Mouse (Mus musculus) cortical plate, adult 2 months (tissue): ENCODE measurements around the gene Glb1. TPM values are rescaled to one million over a fixed set of nuclear protein-coding genes. Genes with fewer than 3 reads are reported as not detected.

Source experiments
- H3K27ac ChIP-seq: fragments of 200-500 bp; 2 replicates; pipeline ENCODE4 v1.5.1; 2012; ENCODE audit warnings: low read length, control low read depth, inconsistent platforms; ENCODE audit not compliant: insufficient read depth
- H3K4me1 ChIP-seq: fragments of 200-500 bp; 2 replicates; pipeline ENCODE4 v1.6.1; 2011; ENCODE audit warnings: low read length; ENCODE audit not compliant: control insufficient read depth, insufficient read depth
- H3K4me3 ChIP-seq: fragments of 200-500 bp; 2 replicates; pipeline ENCODE4 v1.5.1; 2011; ENCODE audit warnings: mild to moderate bottlenecking, low read length, control low read depth; ENCODE audit not compliant: insufficient read depth
- CTCF ChIP-seq: fragments of 200-500 bp; IDR thresholded peaks from 2 replicates; pipeline ENCODE4 v1.5.1; 2011; ENCODE audit warnings: mild to moderate bottlenecking, control low read depth, low read length; ENCODE audit not compliant: insufficient read depth; ENCODE audit errors: extremely low read depth
- POLR2A ChIP-seq: fragments of 200-500 bp; IDR thresholded peaks from 2 replicates; pipeline ENCODE4 v1.6.1; 2011; ENCODE audit warnings: mild to moderate bottlenecking, low read length, control low read depth; ENCODE audit not compliant: insufficient read depth; ENCODE audit errors: extremely low read depth
- polyA plus RNA-seq: library from polyadenylated mRNA; depleted of rRNA; stranded (reverse); fragments of >200 nt; gene quantifications from 2 replicates; pipeline ENCODE4 v1.2.3, GENCODE M21; 2012

Gene Glb1
- polyA plus RNA-seq, 1 experiment: 27.0 TPM

- TF ChIP-seq CTCF (no peak), POLR2A (no peak)
- Histone ChIP-seq H3K4me1 (no peaks in the 10 kb centered on the region), H3K4me3 (no peak overlapping the region), H3K27ac (no peak overlapping the region)
Measured at GRCm38 (mm10) chr9:114394677-114395076, 6.2 kb upstream of the Glb1 start.

GRCm38 (mm10) chr9:114395258-114395657 lies 5.6 kb upstream of the Glb1 start:
- TF ChIP-seq CTCF (no peak), POLR2A (no peak)
- H3K4me1 ChIP-seq: no peaks in the 10 kb centered on the region
- no peak overlapping the region for H3K4me3 ChIP-seq
- H3K27ac ChIP-seq: no peak overlapping the region

- no peak overlapping the region for H3K4me3 ChIP-seq
- H3K4me1 ChIP-seq: no peaks in the 10 kb centered on the region
- H3K27ac ChIP-seq: no peak overlapping the region
- no peak for TF ChIP-seq POLR2A
- no peak for TF ChIP-seq CTCF
Measured at GRCm38 (mm10) chr9:114399680-114400079, 1.2 kb upstream of the Glb1 start.

- H3K4me1 ChIP-seq: no peaks in the 10 kb centered on the region
- TF ChIP-seq POLR2A: no peak
- no peak for TF ChIP-seq CTCF
- H3K4me3 ChIP-seq: peak overlapping the region; percentile 84
- H3K27ac ChIP-seq: no peak overlapping the region
Measured at GRCm38 (mm10) chr9:114400588-114400948, 308 bp upstream of the Glb1 start.

GRCm38 (mm10) chr9:114401685-114402080 lies 807 bp downstream of the Glb1 start:
- H3K4me3 ChIP-seq: peak overlapping the region; percentile 84
- H3K27ac ChIP-seq: peak overlapping the region; percentile 92
- TF ChIP-seq CTCF: no peak
- no peak for TF ChIP-seq POLR2A
- H3K4me1 ChIP-seq: no peaks in the 10 kb centered on the region

- no peak overlapping the region for H3K27ac ChIP-seq
- TF ChIP-seq POLR2A (no peak), CTCF (no peak)
- no peaks in the 10 kb centered on the region for H3K4me1 ChIP-seq
- no peak overlapping the region for H3K4me3 ChIP-seq
Measured at GRCm38 (mm10) chr9:114407676-114408075, 6.8 kb downstream of the Glb1 start.

GRCm38 (mm10) chr9:114410313-114410862 lies 9.5 kb downstream of the Glb1 start:
- Histone ChIP-seq H3K4me1 (no peaks in the 10 kb centered on the region), H3K27ac (no peak overlapping the region), H3K4me3 (no peak overlapping the region)
- TF ChIP-seq CTCF: no peak

- no peaks in the 10 kb centered on the region for H3K4me1 ChIP-seq
- H3K4me3 ChIP-seq: no peak overlapping the region
- TF ChIP-seq CTCF (no peak), POLR2A (no peak)
- no peak overlapping the region for H3K27ac ChIP-seq
Measured at GRCm38 (mm10) chr9:114411295-114411694, 10.4 kb downstream of the Glb1 start.

- no peak overlapping the region for H3K27ac ChIP-seq
- H3K4me1 ChIP-seq: no peaks in the 10 kb centered on the region
- no peak overlapping the region for H3K4me3 ChIP-seq
- TF ChIP-seq CTCF: no peak
- no peak for TF ChIP-seq POLR2A
Measured at GRCm38 (mm10) chr9:114412406-114412805, 11.5 kb downstream of the Glb1 start.

GRCm38 (mm10) chr9:114413866-114414265 lies 13.0 kb downstream of the Glb1 start:
- no peak for TF ChIP-seq CTCF
- TF ChIP-seq POLR2A: no peak
- H3K4me3 ChIP-seq: no peak overlapping the region
- no peak overlapping the region for H3K27ac ChIP-seq
- no peaks in the 10 kb centered on the region for H3K4me1 ChIP-seq

GRCm38 (mm10) chr9:114415701-114416100 lies 14.8 kb downstream of the Glb1 start:
- Histone ChIP-seq H3K4me3 (no peak overlapping the region), H3K4me1 (no peaks in the 10 kb centered on the region), H3K27ac (no peak overlapping the region)
- no peak for TF ChIP-seq POLR2A
- peak; percentile 79 for TF ChIP-seq CTCF
